Mouse (Mus musculus): ENCODE data around the gene Art1.
A peak's percentile ranks its signal among the peaks of the same experiment; 100 is the strongest.

DNA sequence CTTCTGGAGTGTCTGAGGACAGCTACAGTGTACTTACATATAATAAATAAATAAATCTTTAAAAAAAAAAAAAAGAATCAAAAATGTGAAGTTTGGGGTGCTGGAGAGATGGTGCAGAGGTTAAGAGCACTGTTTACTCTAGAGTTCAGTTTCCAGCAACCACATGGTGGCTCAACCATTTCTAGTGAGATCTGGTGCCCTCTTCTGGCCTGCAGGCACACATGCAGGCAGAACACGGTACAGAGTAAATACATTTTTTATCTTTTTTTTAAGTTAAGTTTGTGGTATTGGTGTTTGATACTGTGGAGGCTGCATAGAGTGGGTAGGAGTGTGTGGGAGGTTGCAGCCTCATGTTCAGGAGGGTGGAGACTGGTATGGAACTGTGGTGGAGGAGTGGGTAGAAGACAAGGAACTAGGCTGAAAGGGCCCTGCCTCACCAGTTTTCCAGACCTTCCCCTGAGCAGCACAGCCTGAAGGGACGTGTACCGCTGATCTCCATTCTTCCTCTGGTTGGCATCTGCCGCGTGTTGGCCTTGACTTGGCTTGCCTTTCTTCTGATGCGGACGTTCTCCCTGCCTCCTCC, 24.7 kb upstream of the Art1 start:
- TF ChIP-seq CTCF (IDR thresholded peaks at IDR 0.05; ENCODE audit: low read depth) (peak; percentile 77), EP300 (IDR thresholded peaks at IDR 0.05; ENCODE audit: low read depth) (no peak)
